Mouse (Mus musculus) liver, adult (tissue): ENCODE results near the gene Hook2.

ENCODE experiments used
- GATA4 ChIP-seq: IDR thresholded peaks from 2 replicates; pipeline ENCODE4 v1.6.1; 2014; ENCODE audit warnings: mild to moderate bottlenecking, low read length; ENCODE audit not compliant: insufficient replicate concordance

Gene Hook2

GRCm38 (mm10) chr8:85032622-85033311, 42.4 kb downstream of the Hook2 start:
- TF ChIP-seq GATA4 = no peak

- TF ChIP-seq GATA4 = no peak
These were observed 43.5 kb downstream of the Hook2 start for GRCm38 (mm10) chr8:85033867-85034266.

- no peak for TF ChIP-seq GATA4
These were observed 44.4 kb downstream of the Hook2 start for GRCm38 (mm10) chr8:85034764-85035163.

- no peak for TF ChIP-seq GATA4
These were observed 44.8 kb downstream of the Hook2 start for GRCm38 (mm10) chr8:85035165-85035727.

- no peak for TF ChIP-seq GATA4
These were observed 45.4 kb downstream of the Hook2 start for GRCm38 (mm10) chr8:85035728-85036310.

- no peak for TF ChIP-seq GATA4
These were observed 45.9 kb downstream of the Hook2 start for GRCm38 (mm10) chr8:85036381-85036717.

- TF ChIP-seq GATA4 = no peak
These were observed 46.4 kb downstream of the Hook2 start, which contains the start of gene Tnpo2 for GRCm38 (mm10) chr8:85036718-85037365. Gene Tnpo2 (plus strand): TSS chr8:85036915.

- TF ChIP-seq GATA4 = no peak
These were observed 46.9 kb downstream of the Hook2 start for GRCm38 (mm10) chr8:85037366-85037680.

- TF ChIP-seq GATA4 = no peak
These were observed 47.5 kb downstream of the Hook2 start for GRCm38 (mm10) chr8:85037681-85038531.

- TF ChIP-seq GATA4 = no peak
These were observed 53.2 kb downstream of the Hook2 start for GRCm38 (mm10) chr8:85043619-85044018.
